Mouse (Mus musculus) hindbrain, embryonic 15.5 days (tissue): ENCODE results near the gene Phc2. TPM values are rescaled to one million over a fixed set of nuclear protein-coding genes. Genes with fewer than 3 reads are reported as not detected.

Experiments used
- ATAC-seq: fragments of 200-750 bp; cut with Nextera tagmentation; 2 replicates; pipeline ENCODE4 v1.8.0; 2017; ENCODE audit warnings: low read depth, moderate number of reproducible peaks, moderate TSS enrichment; ENCODE audit not compliant: low FRiP score
- H3K27ac ChIP-seq: fragments of 300-500 bp; sonication (generic); replicated peaks from 2 replicates; pipeline ENCODE4 v1.5.1; 2015; ENCODE audit warnings: mild to moderate bottlenecking, inconsistent platforms
- H3K27me3 ChIP-seq: fragments of 300-500 bp; sonication (generic); 2 replicates; pipeline ENCODE4 v1.6.1; 2015; ENCODE audit warnings: control low read depth, inconsistent platforms
- H3K36me3 ChIP-seq: fragments of 300-500 bp; sonication (generic); 2 replicates; pipeline ENCODE4 v1.6.1; 2015; ENCODE audit warnings: control low read depth, inconsistent platforms
- H3K4me1 ChIP-seq: fragments of 300-500 bp; sonication (generic); replicated peaks from 2 replicates; pipeline ENCODE4 v1.6.1; 2015; ENCODE audit warnings: control low read depth, inconsistent platforms
- H3K4me2 ChIP-seq: fragments of 300-500 bp; sonication (generic); 2 replicates; pipeline ENCODE4 v1.6.1; 2015; ENCODE audit warnings: moderate library complexity, mild to moderate bottlenecking, inconsistent platforms
- H3K4me3 ChIP-seq: fragments of 300-500 bp; sonication (generic); 2 replicates; pipeline ENCODE4 v1.5.1; 2015; ENCODE audit warnings: mild to moderate bottlenecking, inconsistent platforms
- H3K9ac ChIP-seq: fragments of 300-500 bp; sonication (generic); 2 replicates; pipeline ENCODE4 v1.6.1; 2015; ENCODE audit warnings: inconsistent platforms
- H3K9me3 ChIP-seq: fragments of 300-500 bp; sonication (generic); 2 replicates; pipeline ENCODE4 v1.6.1; 2016; ENCODE audit warnings: control low read depth, inconsistent platforms
- WGBS: fragments of 180-500 bp; shearing (Covaris S2); methylation state at CpG from one replicate; pipeline ENCODE4 v1.1.7; 2015; 5-methylcytosine and 5-hydroxymethylcytosine counted together
- polyA plus RNA-seq: library from polyadenylated mRNA; unstranded; fragments of >200 nt; fragmentation: Nextera tagmentation; extraction: Ambion mirVana; gene quantifications from 2 replicates; pipeline ENCODE4 v1.2.1, GENCODE M21; 2015

Gene Phc2
- polyA plus RNA-seq, 1 experiment from 2014 or later: 71.5 TPM

GRCm38 (mm10) chr4:128712136-128712655, 57.7 kb downstream of the Phc2 start:
- no peak overlapping the region for H3K27ac ChIP-seq
- no peak overlapping the region for H3K9ac ChIP-seq
- WGBS: 38% methylated on average over 13 of the region's 13 CpGs
- ATAC-seq: no peak
- H3K36me3 ChIP-seq: 0 out of 2 replicates have a peak, but pooled peaks cover 2% of the 10 kb centered on the region
- no peak overlapping the region for H3K4me3 ChIP-seq
- H3K27me3 ChIP-seq: no peaks in the 10 kb centered on the region
- H3K4me2 ChIP-seq: peak overlapping the region; percentile 46; the same call in 1 of the 2 replicates
- no peaks in the 10 kb centered on the region for H3K9me3 ChIP-seq
- H3K4me1 ChIP-seq: peaks cover 45% of the 10 kb centered on the region

DNA sequence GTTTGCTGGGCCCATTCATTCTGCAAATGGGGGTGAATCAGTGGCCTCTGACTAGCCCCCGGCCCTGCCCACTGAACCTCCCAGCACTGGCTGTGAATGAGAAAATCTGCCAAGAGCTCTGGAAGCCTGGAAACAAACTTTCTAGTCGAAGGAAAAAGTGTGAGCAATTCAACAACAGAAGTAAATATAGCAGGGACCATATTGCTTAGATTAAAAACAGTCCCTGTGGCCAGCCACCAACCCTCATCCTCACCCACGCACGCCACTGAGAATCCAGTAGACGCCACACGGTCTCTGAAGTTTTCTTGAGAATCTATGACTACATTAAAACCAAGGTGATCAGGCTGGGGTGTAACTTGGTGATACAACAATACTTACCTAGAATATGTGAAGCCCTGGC, 58.4 kb downstream of the Phc2 start:
- Histone ChIP-seq H3K9ac (no peak overlapping the region), H3K27ac (no peak overlapping the region), H3K27me3 (no peaks in the 10 kb centered on the region), H3K9me3 (no peaks in the 10 kb centered on the region), H3K4me1 (peaks cover 52% of the 10 kb centered on the region), H3K4me3 (no peak overlapping the region), H3K4me2 (no peak overlapping the region), H3K36me3 (0 out of 2 replicates have a peak, but pooled peaks cover 2% of the 10 kb centered on the region)
- no peak for ATAC-seq
- whole genome bisulfite sequencing: 83% methylated on average over 6 of the region's 6 CpGs

DNA sequence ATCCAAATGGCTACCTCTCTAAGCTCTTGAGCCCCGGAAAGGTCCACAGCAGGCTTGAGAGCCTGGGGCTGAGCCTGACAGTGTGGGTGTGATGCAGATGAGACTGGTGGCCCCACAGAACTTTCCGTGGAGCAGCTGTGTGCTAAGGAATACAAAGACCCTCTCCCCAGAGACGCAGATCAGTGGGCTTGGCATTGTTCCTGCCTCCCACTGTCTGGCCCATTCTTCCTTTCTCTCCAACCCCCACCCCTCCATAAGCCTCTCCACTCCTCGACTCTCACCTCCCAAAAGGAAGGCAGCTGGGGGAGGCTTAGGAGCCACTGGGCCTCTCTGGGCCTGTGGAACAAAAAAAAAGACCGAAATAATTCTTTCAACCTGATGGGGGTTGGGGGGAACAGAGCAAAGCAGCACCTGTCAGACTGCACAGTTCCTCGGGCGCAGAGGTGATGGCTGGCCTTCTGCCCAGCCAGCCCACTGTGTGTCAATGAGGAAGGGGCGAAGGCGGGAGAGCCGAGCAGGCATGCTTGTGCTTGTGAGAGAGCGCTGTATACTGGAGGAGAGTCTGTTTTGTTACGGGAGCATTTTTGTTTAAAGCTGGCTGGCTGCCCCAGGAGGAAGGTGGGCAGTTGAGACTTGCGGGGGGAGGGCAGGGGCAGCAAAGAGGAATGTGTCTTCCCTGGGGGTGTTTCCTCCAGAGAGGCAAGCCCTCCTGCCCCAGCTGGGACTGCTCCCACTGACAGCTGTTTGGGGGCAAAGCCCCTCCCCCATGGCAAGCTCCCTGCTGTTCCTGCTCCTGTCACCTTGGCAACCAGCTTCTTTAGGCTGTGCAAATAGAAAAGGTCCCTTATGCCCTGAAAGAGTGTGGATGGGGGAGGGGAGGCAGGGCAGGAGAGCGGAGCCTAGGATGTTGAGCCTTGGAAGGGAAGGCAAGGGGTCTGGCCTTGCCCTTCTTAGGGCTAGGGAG, 61.0 kb downstream of the Phc2 start:
- Histone ChIP-seq H3K4me1 (peaks cover 68% of the 10 kb centered on the region), H3K9me3 (no peaks in the 10 kb centered on the region), H3K4me3 (no peak overlapping the region), H3K27ac (peak overlapping the region; percentile 89), H3K4me2 (peak overlapping the region; percentile 38), H3K9ac (0 out of 2 replicates have a peak overlapping the region, but pooled peaks have one; percentile 11), H3K36me3 (0 out of 2 replicates have a peak, but pooled peaks cover 2% of the 10 kb centered on the region), H3K27me3 (no peaks in the 10 kb centered on the region)
- WGBS: 4% methylated on average over 14 of the region's 14 CpGs
- peak; percentile 69 for ATAC-seq

GRCm38 (mm10) chr4:128716279-128716678, 61.8 kb downstream of the Phc2 start:
- H3K9ac ChIP-seq: 0 out of 2 replicates have a peak overlapping the region, but pooled peaks have one; percentile 11
- peak overlapping the region; percentile 38 for H3K4me2 ChIP-seq
- WGBS: 8% methylated on average over 4 of the region's 4 CpGs
- ATAC-seq: no peak
- H3K4me1 ChIP-seq: peaks cover 68% of the 10 kb centered on the region
- 0 out of 2 replicates have a peak, but pooled peaks cover 2% of the 10 kb centered on the region for H3K36me3 ChIP-seq
- no peak overlapping the region for H3K4me3 ChIP-seq
- no peaks in the 10 kb centered on the region for H3K9me3 ChIP-seq
- H3K27me3 ChIP-seq: no peaks in the 10 kb centered on the region
- H3K27ac ChIP-seq: peak overlapping the region; percentile 89

GRCm38 (mm10) chr4:128716731-128717130, 62.2 kb downstream of the Phc2 start:
- no peak for ATAC-seq
- H3K27ac ChIP-seq: peak overlapping the region; percentile 89
- H3K9me3 ChIP-seq: no peaks in the 10 kb centered on the region
- H3K4me1 ChIP-seq: peaks cover 69% of the 10 kb centered on the region
- H3K4me2 ChIP-seq: no peak overlapping the region
- no peaks in the 10 kb centered on the region for H3K27me3 ChIP-seq
- WGBS: 28% methylated on average over 9 of the region's 9 CpGs
- H3K4me3 ChIP-seq: no peak overlapping the region
- H3K9ac ChIP-seq: no peak overlapping the region
- H3K36me3 ChIP-seq: 0 out of 2 replicates have a peak, but pooled peaks cover 2% of the 10 kb centered on the region

DNA sequence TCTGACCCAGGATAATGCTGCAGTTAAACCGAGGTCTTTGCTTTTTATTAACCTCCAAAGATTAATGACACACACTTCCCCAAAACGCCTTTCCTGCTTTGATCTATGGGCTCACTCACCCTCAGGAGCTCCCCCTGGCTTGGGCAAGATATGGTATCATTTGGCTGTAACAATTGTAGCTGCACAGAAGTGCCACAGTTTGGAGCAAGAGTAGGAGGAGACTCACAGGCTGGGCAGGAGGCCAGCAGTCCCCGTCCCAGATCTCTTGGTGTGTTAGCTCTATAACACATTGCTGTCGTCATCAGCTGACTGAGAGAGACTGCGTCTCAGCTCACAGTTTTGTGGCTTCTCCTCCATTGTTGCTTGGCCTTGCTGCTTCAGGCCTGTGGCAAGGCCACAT, 65.6 kb downstream of the Phc2 start:
- no peaks in the 10 kb centered on the region for H3K27me3 ChIP-seq
- WGBS: 12% methylated on average over 5 of the region's 5 CpGs
- peaks cover 66% of the 10 kb centered on the region for H3K4me1 ChIP-seq
- no peak overlapping the region for H3K4me2 ChIP-seq
- H3K9me3 ChIP-seq: no peaks in the 10 kb centered on the region
- no peak for ATAC-seq
- H3K9ac ChIP-seq: no peak overlapping the region
- no peaks in the 10 kb centered on the region for H3K36me3 ChIP-seq
- no peak overlapping the region for H3K4me3 ChIP-seq
- peak overlapping the region; percentile 28; the same call in 1 of the 2 replicates for H3K27ac ChIP-seq

- no peaks in the 10 kb centered on the region for H3K36me3 ChIP-seq
- no peaks in the 10 kb centered on the region for H3K9me3 ChIP-seq
- H3K4me1 ChIP-seq: peaks cover 56% of the 10 kb centered on the region
- H3K27me3 ChIP-seq: no peaks in the 10 kb centered on the region
- 54% methylated on average over 9 of the region's 9 CpGs for WGBS
- H3K4me2 ChIP-seq: no peak overlapping the region
- no peak overlapping the region for H3K27ac ChIP-seq
- no peak overlapping the region for H3K4me3 ChIP-seq
- no peak overlapping the region for H3K9ac ChIP-seq
- 0 out of 2 replicates have a peak, but pooled peaks have one; percentile 24 for ATAC-seq
Measured at GRCm38 (mm10) chr4:128721061-128721648, 66.7 kb downstream of the Phc2 start.

DNA sequence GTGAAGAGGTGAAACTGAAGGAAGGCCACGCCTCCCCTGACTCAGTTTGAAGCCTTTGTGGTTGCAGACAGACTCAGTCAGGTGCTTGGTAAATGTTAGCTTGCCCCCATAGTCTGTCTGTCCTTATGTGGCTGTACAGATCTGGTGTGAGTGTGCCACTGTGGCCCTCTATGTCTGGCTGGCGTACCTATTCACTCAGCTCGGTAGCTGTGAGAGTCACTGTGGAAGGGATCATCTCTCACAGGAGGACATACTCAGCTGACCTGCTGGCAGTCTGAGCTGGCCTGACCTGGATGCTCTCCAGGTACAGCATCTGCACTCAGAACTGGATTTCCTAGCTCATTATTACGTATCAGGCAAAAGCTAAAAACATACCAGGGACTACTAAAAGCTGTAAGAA, 67.3 kb downstream of the Phc2 start:
- no peaks in the 10 kb centered on the region for H3K36me3 ChIP-seq
- 75% methylated on average over 4 of the region's 4 CpGs for WGBS
- H3K9me3 ChIP-seq: no peaks in the 10 kb centered on the region
- no peak overlapping the region for H3K4me3 ChIP-seq
- H3K9ac ChIP-seq: no peak overlapping the region
- H3K27ac ChIP-seq: no peak overlapping the region
- ATAC-seq: no peak
- H3K4me1 ChIP-seq: peaks cover 55% of the 10 kb centered on the region
- no peak overlapping the region for H3K4me2 ChIP-seq
- no peaks in the 10 kb centered on the region for H3K27me3 ChIP-seq

DNA sequence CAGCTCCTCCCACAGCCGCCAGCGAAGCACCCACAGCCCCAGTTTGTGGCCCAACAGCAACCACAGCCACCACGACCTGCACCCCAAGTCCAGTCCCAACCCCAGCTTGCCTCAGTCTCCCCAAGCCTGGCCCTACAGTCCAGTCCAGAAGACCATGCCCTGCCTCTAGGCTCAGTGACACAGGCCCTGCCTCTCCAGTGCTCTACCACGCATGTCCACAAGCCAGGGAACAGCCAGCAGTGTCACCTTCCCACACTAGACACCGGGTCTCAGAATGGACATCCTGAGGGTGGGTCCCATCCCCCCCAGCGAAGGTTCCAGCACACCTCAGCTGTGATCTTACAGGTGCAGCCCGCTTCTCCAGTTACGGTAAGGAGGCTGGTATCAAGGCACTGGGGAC, 68.4 kb downstream of the Phc2 start:
- H3K4me3 ChIP-seq: no peak overlapping the region
- WGBS: 88% methylated on average over 8 of the region's 8 CpGs

GRCm38 (mm10) chr4:128723431-128723830, 68.9 kb downstream of the Phc2 start:
- peaks cover 50% of the 10 kb centered on the region for H3K4me1 ChIP-seq
- ATAC-seq: no peak

More for the DNA sequence above, 68.4 kb downstream of the Phc2 start:
- H3K4me1 ChIP-seq: peaks cover 50% of the 10 kb centered on the region
- H3K36me3 ChIP-seq: no peaks in the 10 kb centered on the region
- H3K9ac ChIP-seq: no peak overlapping the region
- no peaks in the 10 kb centered on the region for H3K9me3 ChIP-seq
- no peak overlapping the region for H3K4me2 ChIP-seq
- no peak for ATAC-seq
- H3K27ac ChIP-seq: no peak overlapping the region
- H3K27me3 ChIP-seq: no peaks in the 10 kb centered on the region

DNA sequence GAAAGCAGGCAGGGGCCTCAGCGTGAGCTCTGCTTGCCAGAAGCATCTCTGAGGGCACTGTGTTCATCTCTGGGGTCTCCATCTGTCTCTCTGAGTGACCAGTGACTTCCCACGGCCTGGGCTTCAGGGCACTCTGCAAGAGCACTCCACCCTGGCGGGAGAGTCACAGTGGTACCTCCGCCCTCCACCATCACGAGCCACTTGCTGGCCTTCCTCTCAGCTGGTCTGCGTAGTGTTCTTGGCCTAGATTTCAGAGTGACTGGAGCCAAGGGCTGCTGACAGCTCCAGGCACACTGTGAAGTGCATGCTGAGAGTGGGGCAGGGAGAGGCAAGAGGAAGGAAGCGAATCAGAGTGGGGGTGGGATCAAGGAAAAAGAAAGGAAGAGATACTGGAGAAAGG, 69.6 kb downstream of the Phc2 start:
- 58% methylated on average over 7 of the region's 7 CpGs for WGBS
- Histone ChIP-seq H3K27me3 (no peaks in the 10 kb centered on the region), H3K9me3 (no peaks in the 10 kb centered on the region), H3K4me2 (no peak overlapping the region), H3K27ac (no peak overlapping the region; the same call in 1 of the 2 replicates), H3K9ac (no peak overlapping the region), H3K4me3 (no peak overlapping the region), H3K4me1 (peaks cover 56% of the 10 kb centered on the region), H3K36me3 (no peaks in the 10 kb centered on the region)
- no peak for ATAC-seq

More at GRCm38 (mm10) chr4:128723431-128723830, 68.9 kb downstream of the Phc2 start:
- Histone ChIP-seq H3K9ac (no peak overlapping the region), H3K27me3 (no peaks in the 10 kb centered on the region), H3K27ac (no peak overlapping the region), H3K4me3 (no peak overlapping the region), H3K4me2 (no peak overlapping the region), H3K36me3 (no peaks in the 10 kb centered on the region), H3K9me3 (no peaks in the 10 kb centered on the region)
- WGBS: 72% methylated on average over 13 of the region's 13 CpGs
